Mouse (Mus musculus) embryonic facial prominence, embryonic 15.5 days (tissue): ENCODE data around the gene Phtf2. TPM values are rescaled to one million over a fixed set of nuclear protein-coding genes. Genes with fewer than 3 reads are reported as not detected.

ENCODE experiments used
- ATAC-seq: fragments of 200-750 bp; cut with Nextera tagmentation; 2 replicates; pipeline ENCODE4 v1.8.0; 2017; ENCODE audit warnings: low read depth, moderate TSS enrichment; ENCODE audit not compliant: insufficient number of reproducible peaks, low FRiP score, low TSS enrichment
- H3K27ac ChIP-seq: fragments of 300-500 bp; sonication (generic); replicated peaks from 2 replicates; pipeline ENCODE4 v1.5.1; 2015; ENCODE audit warnings: mild to moderate bottlenecking, inconsistent platforms
- H3K27me3 ChIP-seq: fragments of 300-500 bp; sonication (generic); 2 replicates; pipeline ENCODE4 v1.6.1; 2015; ENCODE audit warnings: inconsistent platforms
- H3K36me3 ChIP-seq: fragments of 300-500 bp; sonication (generic); 2 replicates; pipeline ENCODE4 v1.6.1; 2015; ENCODE audit warnings: mild to moderate bottlenecking, inconsistent platforms
- H3K4me1 ChIP-seq: fragments of 300-500 bp; sonication (generic); 2 replicates; pipeline ENCODE4 v1.6.1; 2015; ENCODE audit warnings: inconsistent platforms
- H3K4me2 ChIP-seq: fragments of 300-500 bp; sonication (generic); replicated peaks from 2 replicates; pipeline ENCODE4 v1.6.1; 2015; ENCODE audit warnings: mild to moderate bottlenecking, inconsistent platforms
- H3K4me3 ChIP-seq: fragments of 300-500 bp; sonication (generic); replicated peaks from 2 replicates; pipeline ENCODE4 v1.5.1; 2015; ENCODE audit warnings: mild to moderate bottlenecking, inconsistent platforms
- H3K9ac ChIP-seq: fragments of 300-500 bp; sonication (generic); 2 replicates; pipeline ENCODE4 v1.6.1; 2015; ENCODE audit warnings: inconsistent platforms
- H3K9me3 ChIP-seq: fragments of 300-500 bp; sonication (generic); replicated peaks from 2 replicates; pipeline ENCODE4 v1.6.1; 2016; ENCODE audit warnings: inconsistent platforms
- WGBS: fragments of 180-500 bp; shearing (Covaris S2); methylation state at CpG from one replicate; pipeline ENCODE4 v1.1.7; 2015; 5-methylcytosine and 5-hydroxymethylcytosine counted together
- polyA plus RNA-seq: library from polyadenylated mRNA; unstranded; fragments of >200 nt; fragmentation: Nextera tagmentation; extraction: Ambion mirVana; gene quantifications from 2 replicates; pipeline ENCODE4 v1.2.1, GENCODE M21; 2015

Phtf2 gene
- polyA plus RNA-seq, 1 experiment from 2014 or later: 16.5 TPM

- H3K4me1 ChIP-seq: no peaks in the 10 kb centered on the region; the same call in 1 of the 2 replicates
- H3K36me3 ChIP-seq: no peaks in the 10 kb centered on the region
- H3K9ac ChIP-seq: no peak overlapping the region
- no peaks in the 10 kb centered on the region for H3K27me3 ChIP-seq
- H3K4me3 ChIP-seq: no peak overlapping the region
- H3K4me2 ChIP-seq: no peak overlapping the region
- H3K9me3 ChIP-seq: no peaks in the 10 kb centered on the region
- 88% methylated on average over 2 of the region's 2 CpGs for WGBS
- no peak for ATAC-seq
- H3K27ac ChIP-seq: no peak overlapping the region
Observed at GRCm38 (mm10) chr5:20861901-20862300, 20.0 kb downstream of the Phtf2 start.

- ATAC-seq: no peak
Observed at GRCm38 (mm10) chr5:20860565-20860964, 21.4 kb downstream of the Phtf2 start.

GRCm38 (mm10) chr5:20858404-20858803, 23.5 kb downstream of the Phtf2 start:
- no peak overlapping the region for H3K4me2 ChIP-seq
- no peaks in the 10 kb centered on the region for H3K36me3 ChIP-seq
- H3K27ac ChIP-seq: no peak overlapping the region
- WGBS: 79% methylated on average over 2 of the region's 2 CpGs
- no peak overlapping the region for H3K9ac ChIP-seq
- H3K4me1 ChIP-seq: no peaks in the 10 kb centered on the region
- H3K27me3 ChIP-seq: no peaks in the 10 kb centered on the region
- no peak for ATAC-seq
- no peak overlapping the region for H3K4me3 ChIP-seq
- H3K9me3 ChIP-seq: no peaks in the 10 kb centered on the region

More at GRCm38 (mm10) chr5:20860565-20860964, 21.4 kb downstream of the Phtf2 start:
- no peak overlapping the region for H3K4me2 ChIP-seq
- H3K4me3 ChIP-seq: no peak overlapping the region
- no peak overlapping the region for H3K27ac ChIP-seq
- WGBS: 91% methylated on average over 4 of the region's 4 CpGs
- H3K9me3 ChIP-seq: no peaks in the 10 kb centered on the region
- H3K27me3 ChIP-seq: no peaks in the 10 kb centered on the region
- H3K9ac ChIP-seq: no peak overlapping the region
- H3K36me3 ChIP-seq: no peaks in the 10 kb centered on the region
- H3K4me1 ChIP-seq: no peaks in the 10 kb centered on the region; the same call in 1 of the 2 replicates

GRCm38 (mm10) chr5:20855066-20855465, 26.9 kb downstream of the Phtf2 start:
- no peak overlapping the region for H3K4me3 ChIP-seq
- 88% methylated on average over 4 of the region's 4 CpGs for WGBS
- no peak for ATAC-seq
- H3K9ac ChIP-seq: no peak overlapping the region
- no peaks in the 10 kb centered on the region for H3K27me3 ChIP-seq
- H3K27ac ChIP-seq: no peak overlapping the region
- H3K9me3 ChIP-seq: no peaks in the 10 kb centered on the region
- H3K36me3 ChIP-seq: no peaks in the 10 kb centered on the region
- H3K4me1 ChIP-seq: peaks cover 3% of the 10 kb centered on the region; the same call in 1 of the 2 replicates
- H3K4me2 ChIP-seq: no peak overlapping the region

GRCm38 (mm10) chr5:20847010-20847409, 34.9 kb downstream of the Phtf2 start:
- no peak overlapping the region for H3K4me3 ChIP-seq
- H3K4me2 ChIP-seq: no peak overlapping the region
- H3K9me3 ChIP-seq: no peaks in the 10 kb centered on the region
- WGBS: 91% methylated on average over 2 of the region's 2 CpGs
- no peak for ATAC-seq
- H3K9ac ChIP-seq: no peak overlapping the region
- H3K27ac ChIP-seq: no peak overlapping the region
- no peaks in the 10 kb centered on the region for H3K36me3 ChIP-seq
- H3K4me1 ChIP-seq: peaks cover 5% of the 10 kb centered on the region; the same call in 1 of the 2 replicates
- no peaks in the 10 kb centered on the region for H3K27me3 ChIP-seq

GRCm38 (mm10) chr5:20843816-20844215, 38.1 kb downstream of the Phtf2 start:
- ATAC-seq: no peak
- H3K9me3 ChIP-seq: no peaks in the 10 kb centered on the region
- no peak overlapping the region for H3K27ac ChIP-seq
- H3K36me3 ChIP-seq: no peaks in the 10 kb centered on the region
- no peak overlapping the region for H3K9ac ChIP-seq
- H3K4me3 ChIP-seq: no peak overlapping the region
- no peaks in the 10 kb centered on the region for H3K27me3 ChIP-seq
- no peak overlapping the region for H3K4me2 ChIP-seq
- WGBS: 36% methylated on average over 2 of the region's 2 CpGs
- H3K4me1 ChIP-seq: no peaks in the 10 kb centered on the region

GRCm38 (mm10) chr5:20843405-20843804, 38.5 kb downstream of the Phtf2 start:
- Histone ChIP-seq H3K9me3 (no peaks in the 10 kb centered on the region), H3K36me3 (no peaks in the 10 kb centered on the region), H3K27me3 (no peaks in the 10 kb centered on the region), H3K4me1 (no peaks in the 10 kb centered on the region), H3K9ac (no peak overlapping the region), H3K4me2 (no peak overlapping the region), H3K27ac (no peak overlapping the region), H3K4me3 (no peak overlapping the region)
- no peak for ATAC-seq
- WGBS: 53% methylated on average over 2 of the region's 3 CpGs

GRCm38 (mm10) chr5:20837082-20837481, 44.8 kb downstream of the Phtf2 start:
- WGBS: 100% methylated on average over 1 of the region's 1 CpGs
- Histone ChIP-seq H3K4me1 (no peaks in the 10 kb centered on the region), H3K9ac (no peak overlapping the region), H3K27me3 (no peaks in the 10 kb centered on the region), H3K9me3 (no peaks in the 10 kb centered on the region), H3K36me3 (no peaks in the 10 kb centered on the region), H3K4me2 (no peak overlapping the region), H3K4me3 (no peak overlapping the region), H3K27ac (no peak overlapping the region)
- ATAC-seq: no peak

- H3K27me3 ChIP-seq: no peaks in the 10 kb centered on the region
- 88% methylated on average over 1 of the region's 1 CpGs for WGBS
- no peak for ATAC-seq
Observed at GRCm38 (mm10) chr5:20834399-20834798, 47.5 kb downstream of the Phtf2 start.

GRCm38 (mm10) chr5:20831433-20831832, 50.5 kb downstream of the Phtf2 start:
- ATAC-seq: no peak
- WGBS: 82% methylated on average over 2 of the region's 2 CpGs
- H3K27ac ChIP-seq: no peak overlapping the region

More at GRCm38 (mm10) chr5:20834399-20834798, 47.5 kb downstream of the Phtf2 start:
- H3K4me1 ChIP-seq: no peaks in the 10 kb centered on the region
- H3K27ac ChIP-seq: no peak overlapping the region
- no peaks in the 10 kb centered on the region for H3K9me3 ChIP-seq
- no peak overlapping the region for H3K9ac ChIP-seq
- no peak overlapping the region for H3K4me3 ChIP-seq
- no peak overlapping the region for H3K4me2 ChIP-seq
- no peaks in the 10 kb centered on the region for H3K36me3 ChIP-seq

GRCm38 (mm10) chr5:20830717-20831116, 51.2 kb downstream of the Phtf2 start:
- no peak overlapping the region for H3K9ac ChIP-seq
- no peak overlapping the region for H3K27ac ChIP-seq
- 95% methylated on average over 1 of the region's 1 CpGs for WGBS
- H3K9me3 ChIP-seq: no peaks in the 10 kb centered on the region
- H3K4me3 ChIP-seq: no peak overlapping the region
- H3K4me1 ChIP-seq: no peaks in the 10 kb centered on the region
- no peaks in the 10 kb centered on the region for H3K27me3 ChIP-seq
- H3K4me2 ChIP-seq: no peak overlapping the region
- ATAC-seq: no peak
- no peaks in the 10 kb centered on the region for H3K36me3 ChIP-seq

More at GRCm38 (mm10) chr5:20831433-20831832, 50.5 kb downstream of the Phtf2 start:
- no peaks in the 10 kb centered on the region for H3K9me3 ChIP-seq
- H3K4me1 ChIP-seq: no peaks in the 10 kb centered on the region
- no peak overlapping the region for H3K4me2 ChIP-seq
- no peak overlapping the region for H3K4me3 ChIP-seq
- no peaks in the 10 kb centered on the region for H3K27me3 ChIP-seq
- H3K9ac ChIP-seq: no peak overlapping the region
- H3K36me3 ChIP-seq: no peaks in the 10 kb centered on the region

GRCm38 (mm10) chr5:20821647-20822046, 60.3 kb downstream of the Phtf2 start:
- Histone ChIP-seq H3K9ac (no peak overlapping the region), H3K27me3 (no peaks in the 10 kb centered on the region), H3K36me3 (no peaks in the 10 kb centered on the region), H3K27ac (0 out of 2 replicates have a peak overlapping the region, but pooled peaks have one; percentile 7), H3K4me1 (no peaks in the 10 kb centered on the region), H3K4me2 (no peak overlapping the region), H3K9me3 (no peaks in the 10 kb centered on the region), H3K4me3 (no peak overlapping the region)
- ATAC-seq: no peak
- WGBS: 41% methylated on average over 1 of the region's 1 CpGs
